Mouse (Mus musculus): Measurements from ENCODE around the gene Wdr77.
"Not testable (repeated sequence)": the region's sequence is repeated elsewhere in the genome, so short reads cannot be mapped to it uniquely, and the experiment has no call there.

The Wdr77 gene

GRCm38 (mm10) chr3:105958974-105959580 lies at the start of gene Wdr77:
TSS of gene Wdr77 (plus strand) at chr3:105959369.
- DNase-seq (ENCODE audit: low read depth, low spot score), result peak; percentile 99

- no peak for DNase-seq (ENCODE audit: low read depth, low spot score)
Observed at GRCm38 (mm10) chr3:105910519-105911190, 48.5 kb upstream of the Wdr77 start.

- DNase-seq (ENCODE audit: low read depth, low spot score), result no peak
Observed at GRCm38 (mm10) chr3:105912097-105912880, 46.9 kb upstream of the Wdr77 start.

GRCm38 (mm10) chr3:105913839-105914681 lies 45.1 kb upstream of the Wdr77 start:
- no peak for DNase-seq (ENCODE audit: low read depth, low spot score)

GRCm38 (mm10) chr3:105915281-105915680 lies 43.9 kb upstream of the Wdr77 start:
- DNase-seq (ENCODE audit: low read depth, low spot score), result no peak

GRCm38 (mm10) chr3:105916455-105916854 lies 42.7 kb upstream of the Wdr77 start:
- not testable (repeated sequence) for DNase-seq (ENCODE audit: low read depth, low spot score)

- DNase-seq (ENCODE audit: low read depth, low spot score), result no peak
Observed at GRCm38 (mm10) chr3:105917656-105918354, 41.4 kb upstream of the Wdr77 start.

- no peak for DNase-seq (ENCODE audit: low read depth, low spot score)
Observed at GRCm38 (mm10) chr3:105918355-105918745, 40.8 kb upstream of the Wdr77 start.

GRCm38 (mm10) chr3:105920743-105921142 lies 38.4 kb upstream of the Wdr77 start:
- DNase-seq (ENCODE audit: low read depth, low spot score), result not testable (repeated sequence)

- no peak for DNase-seq (ENCODE audit: low read depth, low spot score)
Observed at GRCm38 (mm10) chr3:105921959-105922358, 37.2 kb upstream of the Wdr77 start.

GRCm38 (mm10) chr3:105924616-105925015 lies 34.6 kb upstream of the Wdr77 start:
- DNase-seq (ENCODE audit: low read depth, low spot score), result no peak

- DNase-seq (ENCODE audit: low read depth, low spot score), result no peak
Observed at GRCm38 (mm10) chr3:105927561-105928194, 31.5 kb upstream of the Wdr77 start.

GRCm38 (mm10) chr3:105928195-105928569 lies 31.0 kb upstream of the Wdr77 start:
- DNase-seq (ENCODE audit: low read depth, low spot score), result no peak

- no peak for DNase-seq (ENCODE audit: low read depth, low spot score)
Observed at GRCm38 (mm10) chr3:105928781-105929180, 30.4 kb upstream of the Wdr77 start.

GRCm38 (mm10) chr3:105929821-105930220 lies 29.3 kb upstream of the Wdr77 start:
- no peak for DNase-seq (ENCODE audit: low read depth, low spot score)

GRCm38 (mm10) chr3:105931095-105931494 lies 28.1 kb upstream of the Wdr77 start:
- DNase-seq (ENCODE audit: low read depth, low spot score), result no peak

GRCm38 (mm10) chr3:105932240-105933071 lies 26.7 kb upstream of the Wdr77 start, which contains the start of gene I830077J02Rik:
TSS of gene I830077J02Rik (minus strand) at chr3:105932664.
- DNase-seq (ENCODE audit: low read depth, low spot score), result no peak

GRCm38 (mm10) chr3:105933926-105934325 lies 25.2 kb upstream of the Wdr77 start:
- DNase-seq (ENCODE audit: low read depth, low spot score), result no peak

- no peak for DNase-seq (ENCODE audit: low read depth, low spot score)
Observed at GRCm38 (mm10) chr3:105935033-105935432, 24.1 kb upstream of the Wdr77 start.

GRCm38 (mm10) chr3:105936111-105936510 lies 23.1 kb upstream of the Wdr77 start:
- DNase-seq (ENCODE audit: low read depth, low spot score), result no peak

Measured in skeletal muscle tissue, adult 2 months (tissue).